Comparison of ENCODE assay signal across 19 mouse cellular contexts in genomic region chr12:103988754-103989513, GRCm38 (mm10). TPM values are rescaled to one million over a fixed set of nuclear protein-coding genes. Genes with fewer than 3 reads are reported as not detected.
DNase-seq lines count a peak whose midpoint lies in the region; ATAC-seq and TF ChIP-seq lines count a peak whose summit lies in the region.
"Had no signal": no experiment of that assay in that cellular context is flagged by ENCODE, and none has a peak within 500 bp of the region (broad histone marks: within the 10 kb centered on the region; RNA-seq: fewer than 3 reads in every experiment).

No protein-coding gene starts in this region.

- DNase-seq in kidney, postnatal 0 days (ENCODE audit: low spot score): peak; percentile 11
- no peak for DNase-seq in kidney, adult 11 months
- no peak for DNase-seq in CH12.LX (ENCODE audit: extremely low read depth)
- peak; percentile 52 for DNase-seq in gonadal fat pad, adult 2 months (ENCODE audit: low read depth)
- no peak for DNase-seq in cerebellum, adult 9-11 months
- DNase-seq in layer of hippocampus, adult 8-10 months (ENCODE audit: low spot score in 2 of 2): no peak
- no peak for DNase-seq in forebrain, postnatal 0 days
- DNase-seq: adrenal gland, adult 8-10 months; lung, embryonic 14.5 days; spleen, adult 18-20 months had no signal

- H3K4me1 ChIP-seq in kidney, postnatal 0 days (replicated peaks; ENCODE audit: insufficient read depth, low read length): no peaks in the 10 kb centered on the region
- peaks cover 3 to 14% of the 10 kb centered on the region in 2 experiments; a peak in 2 of 4 replicates for H3K4me1 ChIP-seq in CH12.LX (ENCODE audit: control insufficient read depth in 1 of 2, insufficient read depth in 2 of 2)
- no peaks in the 10 kb centered on the region; the same call in 1 of the 2 replicates for H3K4me1 ChIP-seq in liver, embryonic 15.5 days (replicated peaks)
- H3K4me1 ChIP-seq in forebrain, postnatal 0 days (ENCODE audit: insufficient read depth): no peaks in the 10 kb centered on the region
- H3K4me1 ChIP-seq: midbrain, embryonic 13.5 days; neural tube, embryonic 13.5 days had no signal

- H3K9ac ChIP-seq in kidney, postnatal 0 days (ENCODE audit: low read depth, low read length): no peak overlapping the region
- no peak overlapping the region for H3K9ac ChIP-seq in CH12.LX (ENCODE audit: insufficient read depth, low read depth)
- no peak overlapping the region for H3K9ac ChIP-seq in liver, embryonic 15.5 days
- H3K9ac ChIP-seq in forebrain, postnatal 0 days: no peak overlapping the region
- H3K9ac ChIP-seq: hindbrain, embryonic 14.5 days; lung, embryonic 14.5 days; midbrain, embryonic 13.5 days; neural tube, embryonic 13.5 days had no signal

- H3K4me3 ChIP-seq in kidney, postnatal 0 days (replicated peaks; ENCODE audit: low read depth, low read length): no peak overlapping the region
- H3K4me3 ChIP-seq in CH12.LX (replicated peaks in 1 of 3; ENCODE audit: low read depth in 2 of 3, low read length in 2 of 3, poor library complexity in 1 of 3): no peak overlapping the region
- H3K4me3 ChIP-seq in liver, embryonic 15.5 days (replicated peaks): no peak overlapping the region
- H3K4me3 ChIP-seq in forebrain, postnatal 0 days (ENCODE audit: low read depth, low read length): no peak overlapping the region
- H3K4me3 ChIP-seq: midbrain, embryonic 13.5 days; neural tube, embryonic 13.5 days had no signal

- peak; percentile 34 for TF ChIP-seq CTCF in kidney, postnatal 0 days (IDR thresholded peaks at IDR 0.05; ENCODE audit: low read depth)
- TF ChIP-seq CTCF in CH12.LX (conservative IDR thresholded peaks at IDR 0.05 in 1 of 2, IDR thresholded peaks at IDR 0.05 in 1 of 2; ENCODE audit: low read depth in 2 of 2, low read length in 2 of 2): peak in 1 of 2 experiments; percentile 49; a peak in 2 of 4 replicates
- no peak for TF ChIP-seq CTCF in forebrain, postnatal 0 days (IDR thresholded peaks at IDR 0.05; ENCODE audit: low read depth)

- in situ Hi-C loops in CH12.LX (cut with MboI; ENCODE audit: low pct_ligation_motif_present, low pct_unique_long_range_greater_than_20kb, low sequenced_read_pairs): loop anchor here (10.0 kb wide), 1 partner anchor 436 kb away; no protein-coding TSS in a partner anchor

- dilution Hi-C loops in CH12.LX (cut with MboI; ENCODE audit: extremely low pct_ligation_motif_present, extremely low pct_unique_long_range_greater_than_20kb, low sequenced_read_pairs): no loop called here

- no peak overlapping the region for H3K4me2 ChIP-seq in kidney, postnatal 0 days (ENCODE audit: low read length)
- H3K4me2 ChIP-seq in CH12.LX (ENCODE audit: insufficient read depth, low read depth, poor library complexity, severe bottlenecking): no peak overlapping the region
- H3K4me2 ChIP-seq in liver, embryonic 15.5 days: no peak overlapping the region; the same call in 1 of the 2 replicates
- no peak overlapping the region for H3K4me2 ChIP-seq in forebrain, postnatal 0 days (ENCODE audit: low read depth)
- H3K4me2 ChIP-seq: hindbrain, embryonic 14.5 days; lung, embryonic 14.5 days; midbrain, embryonic 13.5 days; neural tube, embryonic 13.5 days had no signal

- no peak for TF ChIP-seq EP300 in CH12.LX (IDR thresholded peaks at IDR 0.05; ENCODE audit: low read length)

- no peak overlapping the region for H3K27ac ChIP-seq in kidney, postnatal 0 days
- H3K27ac ChIP-seq in CH12.LX (ENCODE audit: insufficient read depth, low read depth): no peak overlapping the region
- H3K27ac ChIP-seq in liver, embryonic 15.5 days (replicated peaks): peak overlapping the region; percentile 73
- no peak overlapping the region for H3K27ac ChIP-seq in forebrain, postnatal 0 days (ENCODE audit: low read depth, low read length)
- H3K27ac ChIP-seq: hindbrain, embryonic 14.5 days; midbrain, embryonic 13.5 days; neural tube, embryonic 13.5 days had no signal

- H3K79me2 ChIP-seq in CH12.LX (replicated peaks; ENCODE audit: control insufficient read depth, extremely low read depth, insufficient read depth, poor library complexity, severe bottlenecking): no peaks in the 10 kb centered on the region

- WGBS in kidney, postnatal 0 days: 42% methylated on average over 14 of the region's 14 CpGs
- 36% methylated on average over 14 of the region's 14 CpGs for WGBS in liver, embryonic 15.5 days (ENCODE audit: insufficient replicate concordance)
- WGBS in forebrain, postnatal 0 days: 67% methylated on average over 14 of the region's 14 CpGs

- peak; percentile 39 for TF ChIP-seq RAD21 in CH12.LX (IDR thresholded peaks at IDR 0.05; ENCODE audit: low read depth, low read length)

- ATAC-seq in kidney, postnatal 0 days (replicated peaks; ENCODE audit: low FRiP score, low read depth): no peak
- peak; percentile 69; the same call in 1 of the 2 replicates for ATAC-seq in liver, embryonic 15.5 days (ENCODE audit: insufficient read depth)
- ATAC-seq in forebrain, postnatal 0 days: no peak
- ATAC-seq: midbrain, embryonic 13.5 days had no signal

- no peaks in the 10 kb centered on the region for H3K27me3 ChIP-seq in kidney, postnatal 0 days (ENCODE audit: insufficient read depth, low read length)
- peaks cover 56% of the 10 kb centered on the region for H3K27me3 ChIP-seq in CH12.LX (replicated peaks)
- no peaks in the 10 kb centered on the region for H3K27me3 ChIP-seq in liver, embryonic 15.5 days
- no peaks in the 10 kb centered on the region for H3K27me3 ChIP-seq in forebrain, postnatal 0 days (ENCODE audit: insufficient read depth, low read length)
- H3K27me3 ChIP-seq: midbrain, embryonic 13.5 days; neural tube, embryonic 13.5 days had no signal

- no peaks in the 10 kb centered on the region for H3K9me3 ChIP-seq in kidney, postnatal 0 days (replicated peaks; ENCODE audit: low read length)
- no peaks in the 10 kb centered on the region for H3K9me3 ChIP-seq in CH12.LX (replicated peaks; ENCODE audit: low read length)
- no peaks in the 10 kb centered on the region for H3K9me3 ChIP-seq in liver, embryonic 15.5 days (replicated peaks)
- H3K9me3 ChIP-seq in forebrain, postnatal 0 days (ENCODE audit: low read length): no peaks in the 10 kb centered on the region
- H3K9me3 ChIP-seq: midbrain, embryonic 13.5 days; neural tube, embryonic 13.5 days had no signal

- TF ChIP-seq POLR2A in CH12.LX (IDR thresholded peaks at IDR 0.05; ENCODE audit: low read depth, low read length): no peak

- no peaks in the 10 kb centered on the region for H3K36me3 ChIP-seq in kidney, postnatal 0 days (ENCODE audit: insufficient read depth, low read length)
- no peaks in the 10 kb centered on the region for H3K36me3 ChIP-seq in CH12.LX (replicated peaks in 1 of 2; ENCODE audit: control insufficient read depth in 1 of 2, insufficient read depth in 1 of 2, low read length in 1 of 2)
- H3K36me3 ChIP-seq in liver, embryonic 15.5 days (replicated peaks): no peaks in the 10 kb centered on the region
- H3K36me3 ChIP-seq in forebrain, postnatal 0 days (ENCODE audit: insufficient read depth): no peaks in the 10 kb centered on the region
- H3K36me3 ChIP-seq: midbrain, embryonic 13.5 days; neural tube, embryonic 13.5 days had no signal

TF ChIP-seq in CH12.LX, 34 proteins besides CTCF, POLR2A, EP300 and RAD21:
- peak; percentile 37; the same call in 1 of the 2 replicates for TF ChIP-seq SMC3 (IDR thresholded peaks at IDR 0.05; ENCODE audit: low read depth, low read length)
- TF ChIP-seq TCF12 (IDR thresholded peaks at IDR 0.05; ENCODE audit: low read depth, low read length): no peak

RNA-seq across cellular contexts. Expression of gene Serpina11, which starts 0.8 kb away (rescaled TPM):
- polyA plus RNA-seq in kidney, postnatal 0 days (2015; fragmentation: Nextera tagmentation; extraction: Ambion mirVana): not detected in 2 replicates
- 0.34 TPM in 2 replicates for total RNA-seq in CH12.LX (2012; rRNA removed)
- total RNA-seq in CH12.LX (2014; rRNA removed): 0.43 and 0.50 TPM in 2 replicates
- 0.27 and 0.45 TPM in 2 replicates for polyA plus RNA-seq in CH12.LX (2012; ENCODE audit: insufficient read length, low read depth)
- polyA plus RNA-seq in gonadal fat pad, adult 2 months (2012; rRNA removed): not detected in 2 replicates
- 17.1 and 23.8 TPM in 2 replicates for polyA plus RNA-seq in liver, embryonic 15.5 days (2015; fragmentation: Nextera tagmentation; extraction: Ambion mirVana)
- not detected for total RNA-seq in layer of hippocampus, adult 8-10 months (2022)
- not detected in 2 replicates for total RNA-seq in forebrain, postnatal 0 days (2014; rRNA removed)
- polyA plus RNA-seq in forebrain, postnatal 0 days (2015; fragmentation: Nextera tagmentation; extraction: Ambion mirVana): not detected in 2 replicates
- total RNA-seq: adrenal gland, adult 8-10 months; gastrocnemius, adult 8-10 months; left cerebral cortex, postnatal 25 days had no signal
- polyA plus RNA-seq: heart, embryonic 14.5 days; hindbrain, embryonic 14.5 days; lung, embryonic 14.5 days; midbrain, embryonic 13.5 days; neural tube, embryonic 13.5 days; testis, adult 2 months; urinary bladder, adult 2 months had no signal

RNA-seq across cellular contexts. Expression of gene Serpina9, which starts 24.6 kb away (rescaled TPM):
- 0.04 TPM in 1 of 2 replicates, not detected in the other for polyA plus RNA-seq in kidney, postnatal 0 days (2015; fragmentation: Nextera tagmentation; extraction: Ambion mirVana)
- total RNA-seq in CH12.LX (2012; rRNA removed) (0.08 and 0.13 TPM in 2 replicates), CH12.LX (2014; rRNA removed) (0.36 and 0.42 TPM in 2 replicates)
- 0.23 TPM in 1 of 2 replicates, not detected in the other for polyA plus RNA-seq in CH12.LX (2012; ENCODE audit: insufficient read length, low read depth)
- not detected in 2 replicates for polyA plus RNA-seq in gonadal fat pad, adult 2 months (2012; rRNA removed)
- not detected in 2 replicates for polyA plus RNA-seq in liver, embryonic 15.5 days (2015; fragmentation: Nextera tagmentation; extraction: Ambion mirVana)
- total RNA-seq in layer of hippocampus, adult 8-10 months (2022): under 1 TPM; 0.10 to 0.32 (median 0.14) TPM
- 0.38 TPM in 1 of 2 replicates, not detected in the other for total RNA-seq in forebrain, postnatal 0 days (2014; rRNA removed)
- polyA plus RNA-seq in forebrain, postnatal 0 days (2015; fragmentation: Nextera tagmentation; extraction: Ambion mirVana): 0.15 and 0.23 TPM in 2 replicates
- total RNA-seq: adrenal gland, adult 8-10 months; gastrocnemius, adult 8-10 months had no signal
- polyA plus RNA-seq: hindbrain, embryonic 14.5 days; lung, embryonic 14.5 days; midbrain, embryonic 13.5 days; neural tube, embryonic 13.5 days; urinary bladder, adult 2 months had no signal

RNA-seq across cellular contexts. Expression of gene Serpina1e, which starts 30.2 kb away (rescaled TPM):
- 1.0 and 1.1 TPM in 2 replicates for polyA plus RNA-seq in kidney, postnatal 0 days (2015; fragmentation: Nextera tagmentation; extraction: Ambion mirVana)
- not detected in 2 replicates for total RNA-seq in CH12.LX (2012; rRNA removed)
- total RNA-seq in CH12.LX (2014; rRNA removed): not detected in 2 replicates
- polyA plus RNA-seq in CH12.LX (2012; ENCODE audit: insufficient read length, low read depth): not detected in 2 replicates
- 0.36 and 0.85 TPM in 2 replicates for polyA plus RNA-seq in gonadal fat pad, adult 2 months (2012; rRNA removed)
- polyA plus RNA-seq in liver, embryonic 15.5 days (2015; fragmentation: Nextera tagmentation; extraction: Ambion mirVana): 377 and 507 TPM in 2 replicates
- under 1 TPM in 1 of 4 experiments, not detected in 3; 0.34 TPM for total RNA-seq in layer of hippocampus, adult 8-10 months (2022)
- not detected in 2 replicates for total RNA-seq in forebrain, postnatal 0 days (2014; rRNA removed)
- not detected in 2 replicates for polyA plus RNA-seq in forebrain, postnatal 0 days (2015; fragmentation: Nextera tagmentation; extraction: Ambion mirVana)
- total RNA-seq: left cerebral cortex, postnatal 25 days had no signal
- polyA plus RNA-seq: heart, embryonic 14.5 days; hindbrain, embryonic 14.5 days; neural tube, embryonic 13.5 days had no signal

RNA-seq across cellular contexts. Expression of gene Serpina12, which starts 55.3 kb away (rescaled TPM):
- polyA plus RNA-seq in kidney, postnatal 0 days (2015; fragmentation: Nextera tagmentation; extraction: Ambion mirVana): not detected in 2 replicates
- total RNA-seq in CH12.LX (2012; rRNA removed) (not detected in 2 replicates), CH12.LX (2014; rRNA removed) (not detected in 2 replicates)
- 0.08 and 0.09 TPM in 2 replicates for polyA plus RNA-seq in CH12.LX (2012; ENCODE audit: insufficient read length, low read depth)
- 0.07 TPM in 1 of 2 replicates, not detected in the other for polyA plus RNA-seq in gonadal fat pad, adult 2 months (2012; rRNA removed)
- polyA plus RNA-seq in liver, embryonic 15.5 days (2015; fragmentation: Nextera tagmentation; extraction: Ambion mirVana): 0.05 and 0.08 TPM in 2 replicates
- total RNA-seq in layer of hippocampus, adult 8-10 months (2022): not detected
- total RNA-seq in forebrain, postnatal 0 days (2014; rRNA removed): not detected in 2 replicates
- not detected in 2 replicates for polyA plus RNA-seq in forebrain, postnatal 0 days (2015; fragmentation: Nextera tagmentation; extraction: Ambion mirVana)
- total RNA-seq: left cerebral cortex, postnatal 25 days had no signal
- polyA plus RNA-seq: heart, embryonic 14.5 days; hindbrain, embryonic 14.5 days; lung, embryonic 14.5 days; midbrain, embryonic 13.5 days; neural tube, embryonic 13.5 days; testis, adult 2 months; urinary bladder, adult 2 months had no signal

Comparison
In these comparisons a context has a peak if more than half of its experiments do, and no peak if none do; other contexts are left out.
1. DNase-seq: peak in kidney, postnatal 0 days (single experiment) and gonadal fat pad, adult 2 months (single experiment); none in kidney, adult 11 months (single experiment), CH12.LX (single experiment), cerebellum, adult 9-11 months (single experiment), layer of hippocampus, adult 8-10 months (0 of 2) and forebrain, postnatal 0 days (single experiment).
2. RNA of gene Serpina11, which starts 0.8 kb away (polyA plus RNA-seq): 17.1 to 23.8 TPM in liver, embryonic 15.5 days; 0.27 to 0.45 TPM in CH12.LX, not detected in forebrain, postnatal 0 days, not detected in kidney, postnatal 0 days and not detected in gonadal fat pad, adult 2 months; every median in the first group is over 10 times any median in the second.
3. RNA of gene Serpina1e, which starts 30.2 kb away (polyA plus RNA-seq): 377 to 507 TPM in liver, embryonic 15.5 days; 1.0 to 1.1 TPM in kidney, postnatal 0 days, 0.36 to 0.85 TPM in gonadal fat pad, adult 2 months, not detected in forebrain, postnatal 0 days and not detected in CH12.LX; every median in the first group is over 100 times any median in the second.